Mouse (Mus musculus) c-Kit-positive CD71-positive TER-119-negative erythroid progenitor cells, embryonic 14.5 days (primary cell): ENCODE measurements around the gene Tmem59.
A peak's percentile ranks its signal among the peaks of the same experiment; 100 is the strongest.

Experiments used
- DNase-seq: peaks from one replicate; pipeline ENCODE4 v3.0.0-alpha.2; 2013; ENCODE audit warnings: low read depth

Gene Tmem59

DNA sequence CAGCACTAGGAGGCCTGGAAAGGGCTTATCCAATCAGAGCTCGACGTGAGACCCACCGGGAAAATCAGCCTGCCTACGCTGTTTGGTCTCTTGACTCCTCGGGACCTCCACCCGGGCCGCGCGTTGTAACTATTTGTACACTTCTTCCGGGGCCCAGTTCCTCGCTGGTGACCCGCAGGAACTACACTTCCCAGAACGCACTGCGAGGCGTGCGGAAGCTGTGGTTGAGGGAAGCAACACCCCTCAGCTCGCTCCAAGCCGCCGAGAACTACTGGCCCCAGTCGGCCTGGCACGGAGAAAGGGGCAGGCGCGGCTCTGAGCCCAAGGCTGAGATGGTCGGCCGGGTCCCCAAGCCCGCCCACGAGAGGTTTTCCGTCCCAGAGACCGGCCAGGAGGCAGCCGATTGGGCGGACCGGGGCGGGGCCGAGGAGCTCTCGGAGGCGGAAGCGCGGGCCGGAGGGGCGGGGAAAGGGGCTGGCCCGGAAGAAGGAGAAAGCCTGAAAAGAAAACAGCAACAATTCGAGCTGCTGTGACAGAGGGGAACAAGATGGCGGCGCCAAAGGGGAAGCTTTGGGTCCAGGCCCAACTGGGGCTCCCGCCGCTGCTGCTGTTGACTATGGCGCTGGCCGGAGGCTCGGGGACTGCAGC lies at the start of gene Tmem59:
Gene Tmem59, plus strand, starts transcription at position 218 of the 648 bp plus-strand sequence.
- DNase-seq, result peak; percentile 94

DNA sequence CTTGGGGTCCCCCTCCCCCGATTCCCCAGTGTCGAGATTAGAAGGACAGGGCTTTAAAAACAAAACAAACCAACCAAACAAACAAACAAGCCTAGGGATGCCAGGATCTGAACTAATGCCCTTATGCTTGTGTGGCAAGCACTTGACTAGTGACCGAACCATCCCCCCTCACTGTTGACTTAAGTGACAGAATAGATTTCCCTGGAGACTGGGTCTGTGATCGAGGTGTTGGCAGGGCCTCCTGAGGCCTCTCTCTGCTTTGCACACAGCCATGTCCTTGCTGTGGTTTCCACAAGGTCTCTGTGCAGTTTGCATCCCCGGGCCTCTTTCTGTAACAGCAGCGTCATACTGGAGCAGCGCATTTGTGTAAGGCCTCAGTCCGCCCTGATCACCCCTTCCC lies 48.8 kb upstream of the Tmem59 start:
- no peak for DNase-seq

DNA sequence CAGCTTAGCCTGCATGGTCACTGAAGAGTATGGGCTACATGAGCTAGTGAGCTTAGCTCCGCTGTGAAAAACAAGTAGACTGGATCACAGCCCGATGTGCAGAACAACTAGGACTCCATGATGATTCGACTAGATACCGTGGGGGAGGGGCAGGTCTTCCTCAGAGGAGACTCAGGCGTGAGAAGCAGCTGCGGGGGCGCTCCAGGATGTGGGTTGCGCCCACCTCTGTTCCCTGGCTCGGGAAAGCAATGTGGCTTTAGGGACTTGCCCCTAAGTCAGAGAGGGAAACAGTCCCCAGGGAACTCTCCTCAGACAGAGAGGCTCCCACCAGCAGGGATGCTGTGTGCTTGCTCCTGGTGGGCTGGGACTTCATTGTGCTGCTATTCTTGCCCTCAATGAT lies 47.7 kb upstream of the Tmem59 start:
- DNase-seq, result no peak

DNA sequence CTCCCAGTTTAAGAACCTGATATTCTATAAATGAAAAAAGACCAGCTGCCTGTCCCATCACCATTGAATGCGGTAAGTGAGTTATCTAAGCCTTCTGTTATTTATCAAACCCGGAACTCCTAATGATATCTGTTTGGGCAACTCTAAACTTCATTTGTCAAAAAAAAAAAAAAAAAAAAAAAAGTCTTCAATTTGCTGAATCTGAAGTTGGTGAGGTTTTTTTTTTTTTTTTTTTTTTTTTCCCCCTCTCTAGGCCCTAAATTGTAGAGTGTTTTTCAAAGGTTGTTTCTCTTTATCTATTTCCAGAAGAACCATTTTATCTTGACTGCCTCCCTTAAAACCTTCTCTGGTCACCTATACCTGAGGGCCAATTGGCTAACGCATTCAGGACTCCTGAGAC lies 43.3 kb upstream of the Tmem59 start:
- no peak for DNase-seq

GRCm38 (mm10) chr4:107135663-107136062 lies 42.5 kb upstream of the Tmem59 start:
- no peak for DNase-seq

- DNase-seq, result no peak
These were observed 41.7 kb upstream of the Tmem59 start for GRCm38 (mm10) chr4:107136531-107136930.

DNA sequence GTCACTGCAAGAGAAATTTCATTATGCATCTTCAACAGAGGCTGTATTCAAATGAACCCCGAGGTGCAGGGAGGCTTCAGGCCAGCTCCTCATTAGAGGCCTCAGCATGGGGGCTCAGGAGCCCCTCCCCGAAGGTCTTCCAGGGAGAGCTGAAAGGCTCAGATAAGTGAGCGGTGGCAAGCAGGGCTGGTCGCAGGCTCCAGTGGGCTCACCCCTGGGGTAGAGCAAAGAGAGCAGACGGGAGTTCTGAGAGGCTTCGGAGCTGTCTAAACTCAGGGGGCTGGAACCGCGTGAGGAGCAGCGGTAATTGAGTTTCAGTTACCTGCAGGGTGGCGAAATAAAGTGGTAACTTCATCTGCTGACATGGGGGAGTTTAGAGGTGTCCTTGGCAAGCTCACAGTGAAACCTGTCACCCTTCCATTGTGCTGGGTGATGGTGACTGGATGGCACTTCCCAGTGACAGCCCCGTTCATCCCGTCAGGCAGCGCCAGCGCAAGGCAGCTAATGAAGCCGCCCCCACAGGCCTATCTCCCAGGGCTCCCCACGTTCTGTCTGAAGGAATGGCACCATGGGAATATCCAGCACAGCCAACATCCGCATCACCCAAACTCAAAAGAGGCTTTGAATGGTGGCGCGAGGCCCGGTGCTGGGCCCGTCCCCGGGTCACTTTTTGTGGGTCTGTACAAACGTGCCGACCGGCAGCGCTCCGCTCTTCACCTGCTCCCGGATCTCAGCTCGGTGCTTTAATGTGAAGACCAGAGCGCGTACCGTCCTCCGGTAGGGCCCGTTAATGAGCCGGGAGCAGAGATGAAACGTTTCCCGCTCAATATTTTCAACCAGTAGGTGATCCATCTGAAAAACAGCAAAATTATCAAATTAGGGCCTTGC lies 39.0 kb upstream of the Tmem59 start:
- no peak for DNase-seq

DNA sequence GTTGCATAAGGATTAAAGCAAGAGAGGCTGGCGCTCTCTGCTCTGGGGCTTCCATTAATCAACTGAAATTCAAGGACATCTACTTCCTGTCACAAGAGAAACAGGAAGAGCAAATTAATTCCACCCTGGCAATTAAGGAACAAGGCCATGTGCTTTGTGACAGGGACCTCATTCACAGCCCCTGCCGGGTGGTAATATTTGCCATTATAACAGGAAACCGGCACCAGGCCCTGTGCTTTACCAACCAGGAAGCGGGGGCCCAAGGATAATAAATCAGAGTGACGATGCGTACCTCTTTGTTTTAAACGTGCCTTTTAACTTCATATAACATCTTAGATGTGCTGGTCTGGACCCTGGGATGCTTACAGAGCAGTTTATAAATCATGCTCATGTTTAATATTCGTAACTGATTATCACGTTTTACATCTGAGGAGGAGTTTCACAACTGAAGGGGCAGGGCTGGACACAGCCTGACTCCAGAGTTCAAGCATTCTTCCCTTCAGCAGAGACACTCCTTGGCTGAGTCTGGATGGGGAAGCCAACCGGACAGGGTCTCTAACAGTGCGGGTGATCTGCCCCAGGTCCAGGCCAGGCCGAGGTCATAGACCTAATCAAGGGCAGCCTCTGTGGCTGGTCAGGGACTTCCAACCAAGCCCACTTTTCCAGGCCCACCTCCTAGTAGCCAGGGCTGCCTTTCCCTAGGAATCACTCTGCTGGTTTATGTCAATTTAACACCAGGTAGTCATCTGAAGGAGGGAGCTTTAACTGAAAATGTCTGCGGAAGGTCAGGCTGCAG lies 38.2 kb upstream of the Tmem59 start:
- DNase-seq, result no peak

DNA sequence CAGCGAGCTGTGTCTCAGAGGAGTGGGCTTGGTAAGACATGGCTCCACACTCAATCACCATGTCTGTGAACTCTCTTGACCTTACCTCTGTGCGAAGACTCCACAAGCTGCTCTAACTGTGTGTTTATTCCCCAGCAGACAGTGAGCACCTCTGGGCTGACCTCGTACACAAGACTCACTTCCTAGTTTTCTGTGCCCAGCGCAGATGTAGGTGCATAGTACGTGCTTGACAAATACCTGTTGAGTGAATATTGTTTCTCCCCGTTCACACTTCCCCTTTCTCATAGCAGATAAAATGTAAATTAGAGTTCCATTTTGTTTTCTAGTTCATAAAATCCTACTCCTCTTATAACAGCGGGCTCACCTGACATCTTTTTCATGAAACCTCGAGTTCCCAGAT lies 34.7 kb upstream of the Tmem59 start:
- DNase-seq, result no peak

GRCm38 (mm10) chr4:107150991-107151390 lies 27.2 kb upstream of the Tmem59 start:
- no peak for DNase-seq

- no peak for DNase-seq
These were observed 25.6 kb upstream of the Tmem59 start for GRCm38 (mm10) chr4:107152571-107152970.

DNA sequence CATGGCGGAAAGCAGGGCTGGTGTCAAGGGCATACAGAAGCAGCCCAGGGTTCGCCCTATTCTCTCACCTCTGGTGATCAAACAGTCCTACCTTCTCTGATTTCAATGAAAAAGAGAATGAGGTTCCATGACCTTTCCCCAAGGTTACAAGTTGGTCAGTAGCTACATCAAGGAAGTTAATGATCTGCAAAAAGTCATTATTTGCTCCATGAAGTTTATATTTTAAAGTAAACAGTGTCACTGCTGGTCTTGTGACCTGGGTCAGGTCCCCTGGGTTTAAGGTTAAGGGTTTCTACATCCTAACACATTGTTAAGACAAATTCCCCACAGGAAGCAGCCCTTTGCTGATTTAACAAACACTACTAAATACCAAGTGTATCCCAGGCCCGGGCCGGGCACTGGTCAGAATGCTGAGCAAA lies 21.2 kb upstream of the Tmem59 start:
- no peak for DNase-seq

GRCm38 (mm10) chr4:107159166-107159773 lies 18.9 kb upstream of the Tmem59 start:
- no peak for DNase-seq

DNA sequence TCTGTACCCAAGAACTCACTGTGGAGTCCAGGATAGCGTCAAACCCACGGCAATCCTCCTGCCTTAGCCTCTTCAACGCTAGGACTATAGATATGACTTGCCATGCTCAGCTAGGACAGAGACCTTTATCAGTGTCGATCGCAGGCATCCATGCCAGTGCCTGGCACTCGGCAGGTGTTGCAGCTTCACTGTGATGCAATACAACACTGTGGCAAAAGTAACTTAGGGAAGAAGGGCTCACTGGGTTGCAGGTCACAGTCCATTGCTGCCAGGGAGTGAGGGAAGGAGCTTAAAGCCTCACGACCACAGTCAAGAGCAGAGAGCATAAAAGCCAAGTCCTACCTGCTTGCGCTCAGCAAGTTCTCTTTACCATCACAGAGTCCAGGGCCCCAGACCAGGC lies 18.0 kb upstream of the Tmem59 start:
- DNase-seq, result no peak

GRCm38 (mm10) chr4:107163341-107163740 lies 14.9 kb upstream of the Tmem59 start:
- no peak for DNase-seq

DNA sequence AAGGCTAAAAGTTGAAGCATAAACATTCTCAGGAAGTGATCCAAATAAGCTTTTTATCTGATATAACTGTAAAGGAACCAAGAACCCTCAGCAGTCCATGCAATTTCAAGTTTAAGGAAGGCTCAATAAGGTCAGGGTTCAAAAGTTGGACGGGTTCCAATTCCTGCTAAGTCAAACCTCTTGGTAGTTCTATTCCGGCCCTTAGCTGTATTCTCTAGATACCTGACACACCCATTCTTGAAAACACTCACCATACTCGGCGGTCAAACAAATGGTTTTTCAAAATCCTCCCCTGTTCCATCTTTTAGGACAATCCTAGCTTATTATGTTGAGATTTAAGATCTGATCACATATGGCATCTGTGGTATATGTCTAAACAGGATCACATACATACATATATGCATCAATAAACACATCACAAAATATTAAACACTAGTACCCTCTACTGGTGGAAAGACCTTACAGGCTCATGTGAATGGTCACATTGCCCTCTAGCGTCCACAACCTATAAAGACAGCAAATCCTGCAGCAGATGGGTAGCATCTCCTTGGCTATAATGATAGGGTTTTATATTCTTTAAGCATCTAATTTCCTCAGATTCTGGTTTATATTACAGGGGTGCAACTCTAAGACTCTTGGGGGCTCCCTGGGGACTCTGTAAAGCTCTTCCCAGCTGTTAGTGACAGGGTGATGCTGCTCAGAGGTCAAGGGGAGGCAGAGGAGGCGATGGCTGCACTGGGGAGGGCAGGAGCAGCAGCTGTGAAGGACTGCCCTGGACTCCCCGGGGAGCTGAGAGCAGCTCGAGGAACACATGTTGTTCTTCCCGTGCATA lies 14.2 kb upstream of the Tmem59 start:
- peak; percentile 75 for DNase-seq

DNA sequence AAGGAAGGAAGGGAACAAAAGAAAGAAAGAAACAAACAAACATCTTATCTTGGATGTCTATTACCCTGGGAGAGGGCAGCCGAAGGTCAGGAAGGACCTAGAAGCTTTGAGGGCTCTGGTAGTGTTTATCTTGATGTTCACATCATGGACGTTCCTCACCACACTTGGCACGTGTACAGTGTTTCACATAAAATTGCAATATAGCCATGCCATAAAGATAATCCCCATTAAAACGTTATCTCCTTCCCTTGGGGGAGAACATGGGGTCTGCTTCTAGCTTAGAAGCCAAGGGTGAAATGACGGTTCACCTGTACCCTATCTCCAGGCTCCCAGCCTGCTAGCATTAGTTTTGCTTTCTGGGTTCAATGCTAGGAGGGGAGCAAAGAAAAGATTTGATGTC lies 11.5 kb upstream of the Tmem59 start:
- DNase-seq, result no peak

- no peak for DNase-seq
These were observed 10.4 kb upstream of the Tmem59 start for GRCm38 (mm10) chr4:107167798-107168197.

DNA sequence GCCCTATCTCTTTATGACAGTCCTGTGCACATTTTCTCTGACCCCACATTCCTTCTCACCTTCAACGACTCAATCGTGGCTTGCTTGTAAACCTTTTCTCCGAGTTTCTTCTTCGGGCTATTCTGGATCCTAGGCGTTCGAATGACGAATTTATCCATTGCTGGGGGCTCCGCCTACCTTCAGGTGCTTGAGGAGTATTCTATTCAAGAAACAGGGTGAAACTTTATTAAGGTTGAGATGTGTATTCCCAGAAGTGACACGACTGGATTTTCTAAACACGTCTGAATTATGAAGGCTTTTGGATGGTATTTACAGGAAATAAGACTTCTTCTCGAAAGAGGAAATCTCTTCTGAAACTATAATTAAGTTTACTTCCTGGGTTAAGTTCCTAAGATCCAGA lies 693 bp upstream of the Tmem59 start:
- DNase-seq, result no peak

DNA sequence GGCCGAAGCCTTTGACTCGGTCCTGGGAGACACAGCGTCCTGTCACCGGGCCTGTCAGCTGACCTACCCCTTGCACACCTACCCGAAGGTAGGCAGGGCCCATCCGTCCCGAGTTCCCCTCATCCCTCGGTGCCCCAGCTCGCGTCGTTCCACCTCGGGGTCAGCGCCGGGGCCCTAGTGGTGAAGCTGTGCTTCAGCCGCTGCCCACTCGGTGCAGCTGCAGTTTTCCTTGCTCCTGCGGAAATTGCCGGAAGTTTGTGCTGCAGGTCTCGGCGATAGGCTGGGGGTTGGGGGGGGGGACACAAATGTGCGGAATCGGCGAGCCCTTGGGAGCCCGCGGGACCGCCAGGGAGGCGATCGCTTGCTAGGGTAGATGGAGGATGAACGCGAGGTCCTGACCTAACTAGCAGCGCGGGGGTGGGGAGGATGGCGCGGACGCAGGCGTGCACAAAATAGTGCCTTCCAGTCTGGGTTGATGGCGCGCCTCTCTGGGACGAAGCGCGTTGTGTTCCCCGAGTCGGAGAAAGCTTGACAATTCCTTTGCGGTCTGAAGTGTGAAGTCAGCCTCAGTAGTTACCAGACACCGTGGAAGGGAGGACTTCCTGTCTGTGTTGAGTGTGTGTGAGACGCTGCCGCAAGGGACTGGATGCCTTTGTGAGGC lies 761 bp downstream of the Tmem59 start, which contains the start of gene Tceanc2:
Gene Tceanc2, minus strand, starts transcription at position 287 of the 661 bp plus-strand sequence.
- peak; percentile 44 for DNase-seq

DNA sequence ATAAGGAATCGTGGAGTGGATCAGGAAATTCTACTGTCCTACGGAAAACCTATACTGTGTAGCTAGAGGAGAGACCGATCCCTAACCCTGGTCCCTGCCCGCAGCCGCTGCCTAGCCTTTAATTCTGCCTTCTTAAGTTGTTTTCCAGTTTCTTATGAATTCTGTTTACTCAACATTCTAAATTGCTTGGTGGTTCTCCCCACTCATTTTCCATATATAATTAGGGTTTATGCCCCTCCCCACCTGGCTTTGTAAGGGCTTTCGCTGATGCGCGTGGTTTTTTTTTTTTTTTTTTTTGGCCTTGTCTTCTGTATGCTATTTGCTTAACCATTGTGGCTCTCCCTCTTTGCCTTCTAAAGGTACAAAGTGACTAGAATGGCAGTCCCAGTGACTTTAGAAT lies 1.4 kb downstream of the Tmem59 start:
- no peak for DNase-seq
